Mouse (Mus musculus) embryonic facial prominence, embryonic 15.5 days (tissue): ENCODE measurements around the gene B4galt3. TPM values are rescaled to one million over a fixed set of nuclear protein-coding genes. Genes with fewer than 3 reads are reported as not detected.
A peak's percentile ranks its signal among the peaks of the same experiment; 100 is the strongest.

ENCODE experiments used
- ATAC-seq: fragments of 200-750 bp; cut with Nextera tagmentation; 2 replicates; pipeline ENCODE4 v1.8.0; 2017; ENCODE audit warnings: low read depth, moderate TSS enrichment; ENCODE audit not compliant: insufficient number of reproducible peaks, low FRiP score, low TSS enrichment
- H3K27ac ChIP-seq: fragments of 300-500 bp; sonication (generic); replicated peaks from 2 replicates; pipeline ENCODE4 v1.5.1; 2015; ENCODE audit warnings: mild to moderate bottlenecking, inconsistent platforms
- H3K27me3 ChIP-seq: fragments of 300-500 bp; sonication (generic); 2 replicates; pipeline ENCODE4 v1.6.1; 2015; ENCODE audit warnings: inconsistent platforms
- H3K36me3 ChIP-seq: fragments of 300-500 bp; sonication (generic); 2 replicates; pipeline ENCODE4 v1.6.1; 2015; ENCODE audit warnings: mild to moderate bottlenecking, inconsistent platforms
- H3K4me1 ChIP-seq: fragments of 300-500 bp; sonication (generic); 2 replicates; pipeline ENCODE4 v1.6.1; 2015; ENCODE audit warnings: inconsistent platforms
- H3K4me2 ChIP-seq: fragments of 300-500 bp; sonication (generic); replicated peaks from 2 replicates; pipeline ENCODE4 v1.6.1; 2015; ENCODE audit warnings: mild to moderate bottlenecking, inconsistent platforms
- H3K4me3 ChIP-seq: fragments of 300-500 bp; sonication (generic); replicated peaks from 2 replicates; pipeline ENCODE4 v1.5.1; 2015; ENCODE audit warnings: mild to moderate bottlenecking, inconsistent platforms
- H3K9ac ChIP-seq: fragments of 300-500 bp; sonication (generic); 2 replicates; pipeline ENCODE4 v1.6.1; 2015; ENCODE audit warnings: inconsistent platforms
- H3K9me3 ChIP-seq: fragments of 300-500 bp; sonication (generic); replicated peaks from 2 replicates; pipeline ENCODE4 v1.6.1; 2016; ENCODE audit warnings: inconsistent platforms
- WGBS: fragments of 180-500 bp; shearing (Covaris S2); methylation state at CpG from one replicate; pipeline ENCODE4 v1.1.7; 2015; 5-methylcytosine and 5-hydroxymethylcytosine counted together
- polyA plus RNA-seq: library from polyadenylated mRNA; unstranded; fragments of >200 nt; fragmentation: Nextera tagmentation; extraction: Ambion mirVana; gene quantifications from 2 replicates; pipeline ENCODE4 v1.2.1, GENCODE M21; 2015

B4galt3 gene
- polyA plus RNA-seq, 1 experiment from 2014 or later = 86.7 TPM

DNA sequence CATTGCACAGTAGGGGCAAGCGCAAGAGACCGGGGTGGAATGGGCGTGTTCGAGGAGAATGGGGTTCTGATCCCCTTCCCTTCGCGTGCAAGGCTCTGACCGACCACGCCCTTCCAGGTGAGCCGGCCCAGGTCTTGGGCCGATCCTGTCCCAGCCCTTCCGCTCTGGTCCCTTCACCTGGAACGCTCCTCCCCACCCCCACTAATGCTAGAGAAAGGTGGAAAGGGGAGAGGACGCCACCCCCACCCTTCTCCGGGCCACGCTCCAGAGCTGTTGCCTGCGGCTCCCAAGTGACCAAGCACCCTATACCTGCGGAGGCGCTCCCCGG, 409 bp downstream of the B4galt3 start:
- peak overlapping the region; percentile 79 for H3K27ac ChIP-seq
- no peaks in the 10 kb centered on the region for H3K9me3 ChIP-seq
- H3K27me3 ChIP-seq = no peaks in the 10 kb centered on the region
- peak overlapping the region; percentile 94 for H3K4me2 ChIP-seq
- H3K4me1 ChIP-seq = peaks cover 22% of the 10 kb centered on the region
- peak; percentile 73 for ATAC-seq
- under 1% methylated on average over 19 of the region's 19 CpGs for WGBS
- H3K4me3 ChIP-seq = peak overlapping the region; percentile 83
- H3K36me3 ChIP-seq = peaks cover 31% of the 10 kb centered on the region
- peak overlapping the region; percentile 65 for H3K9ac ChIP-seq

DNA sequence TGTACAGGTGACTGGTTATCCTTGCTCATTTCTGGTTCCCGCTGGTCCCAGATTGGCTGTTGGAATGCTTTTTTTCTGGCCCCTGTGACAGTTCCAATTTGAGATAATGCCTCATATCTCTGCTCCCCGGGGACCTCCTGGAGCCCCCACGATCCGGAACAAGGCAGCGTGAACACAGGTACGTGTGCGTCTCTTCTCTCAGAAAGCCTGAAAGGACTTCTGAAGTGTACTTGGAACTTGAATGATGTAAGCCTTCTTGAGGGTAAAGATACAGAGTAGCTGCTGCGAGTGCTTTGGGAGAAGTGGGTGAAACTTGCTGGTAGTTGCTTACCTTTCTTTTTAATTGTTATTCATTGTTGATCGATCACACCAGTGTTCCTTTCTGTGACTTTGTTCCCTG, 1.1 kb downstream of the B4galt3 start:
- Histone ChIP-seq H3K36me3 (peaks cover 37% of the 10 kb centered on the region), H3K4me2 (peak overlapping the region; percentile 94), H3K27me3 (no peaks in the 10 kb centered on the region), H3K9ac (peak overlapping the region; percentile 65), H3K4me1 (peaks cover 22% of the 10 kb centered on the region), H3K9me3 (no peaks in the 10 kb centered on the region), H3K4me3 (peak overlapping the region; percentile 83), H3K27ac (0 out of 2 replicates have a peak overlapping the region, but pooled peaks have one; percentile 79)
- ATAC-seq = no peak
- 39% methylated on average over 9 of the region's 9 CpGs for WGBS

DNA sequence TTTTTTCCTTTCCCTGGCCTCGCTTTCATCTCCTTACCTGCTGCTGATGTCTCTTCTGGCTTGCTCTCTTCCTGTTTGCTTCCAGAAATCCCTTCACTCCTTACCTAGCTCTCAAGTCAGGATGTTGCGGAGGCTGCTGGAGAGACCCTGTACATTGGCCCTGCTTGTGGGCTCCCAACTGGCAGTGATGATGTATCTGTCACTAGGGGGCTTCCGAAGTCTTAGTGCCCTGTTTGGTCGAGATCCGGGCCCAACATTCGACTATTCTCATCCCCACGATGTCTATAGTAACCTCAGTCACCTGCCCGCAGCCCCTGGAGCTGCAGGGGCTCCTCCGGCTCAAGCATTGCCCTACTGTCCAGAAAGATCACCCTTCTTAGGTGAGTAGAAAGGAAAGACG, 1.5 kb downstream of the B4galt3 start:
- no peak overlapping the region for H3K27ac ChIP-seq
- H3K4me2 ChIP-seq = peak overlapping the region; percentile 94
- ATAC-seq = no peak
- H3K36me3 ChIP-seq = peaks cover 42% of the 10 kb centered on the region
- WGBS = 62% methylated on average over 10 of the region's 10 CpGs
- H3K9me3 ChIP-seq = no peaks in the 10 kb centered on the region
- no peaks in the 10 kb centered on the region for H3K27me3 ChIP-seq
- H3K4me1 ChIP-seq = peaks cover 22% of the 10 kb centered on the region
- no peak overlapping the region for H3K9ac ChIP-seq
- peak overlapping the region; percentile 83; the same call in 1 of the 2 replicates for H3K4me3 ChIP-seq

DNA sequence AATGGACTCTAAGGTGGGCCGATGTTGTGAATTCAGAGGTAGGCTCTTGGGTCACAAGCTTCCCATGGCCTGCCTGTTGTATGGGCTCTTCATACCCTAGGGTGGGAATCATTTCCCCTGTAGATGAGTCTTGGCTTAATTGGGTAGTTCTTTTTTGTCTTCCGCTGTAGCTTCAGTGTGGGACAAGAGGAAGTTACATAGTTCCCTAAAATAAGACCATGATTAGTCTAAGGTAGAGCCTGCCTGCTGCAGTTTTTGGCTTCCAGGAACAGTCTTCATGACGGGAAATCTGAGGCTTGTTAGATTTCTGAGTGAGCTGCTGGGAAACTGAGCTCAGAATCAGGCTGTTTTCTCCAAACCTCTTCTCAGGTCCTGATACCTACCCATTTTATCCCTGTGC, 2.0 kb downstream of the B4galt3 start:
- Histone ChIP-seq H3K36me3 (peaks cover 46% of the 10 kb centered on the region), H3K4me3 (peak overlapping the region; percentile 9; the same call in 1 of the 2 replicates), H3K9me3 (no peaks in the 10 kb centered on the region), H3K4me1 (peaks cover 22% of the 10 kb centered on the region), H3K4me2 (peak overlapping the region; percentile 94; the same call in 1 of the 2 replicates), H3K27me3 (no peaks in the 10 kb centered on the region), H3K9ac (no peak overlapping the region), H3K27ac (no peak overlapping the region)
- no peak for ATAC-seq
- 86% methylated on average over 3 of the region's 3 CpGs for WGBS

DNA sequence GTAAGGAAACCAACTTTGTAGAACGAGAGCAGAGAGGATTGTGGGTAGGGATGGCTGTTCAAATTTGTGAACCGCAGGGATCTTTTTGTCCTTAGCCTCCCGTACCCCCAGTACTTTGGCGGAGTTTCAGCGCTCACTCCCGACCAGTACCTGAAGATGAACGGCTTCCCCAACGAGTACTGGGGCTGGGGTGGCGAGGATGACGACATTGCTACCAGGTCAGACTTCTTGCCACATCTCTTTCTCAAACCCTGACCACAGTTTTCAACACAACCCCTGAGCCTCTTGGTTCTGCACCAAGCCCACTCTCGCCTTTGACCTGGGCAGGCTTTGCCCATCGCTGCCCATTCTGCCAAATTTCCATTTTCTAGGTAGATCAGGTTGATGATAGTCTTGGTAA, 4.0 kb downstream of the B4galt3 start:
- H3K4me2 ChIP-seq = no peak overlapping the region
- no peak overlapping the region for H3K9ac ChIP-seq
- peaks cover 22% of the 10 kb centered on the region for H3K4me1 ChIP-seq
- no peak overlapping the region for H3K27ac ChIP-seq
- no peak for ATAC-seq
- peaks cover 63% of the 10 kb centered on the region for H3K36me3 ChIP-seq
- no peaks in the 10 kb centered on the region for H3K9me3 ChIP-seq
- 93% methylated on average over 12 of the region's 12 CpGs for WGBS
- no peaks in the 10 kb centered on the region for H3K27me3 ChIP-seq
- no peak overlapping the region for H3K4me3 ChIP-seq

DNA sequence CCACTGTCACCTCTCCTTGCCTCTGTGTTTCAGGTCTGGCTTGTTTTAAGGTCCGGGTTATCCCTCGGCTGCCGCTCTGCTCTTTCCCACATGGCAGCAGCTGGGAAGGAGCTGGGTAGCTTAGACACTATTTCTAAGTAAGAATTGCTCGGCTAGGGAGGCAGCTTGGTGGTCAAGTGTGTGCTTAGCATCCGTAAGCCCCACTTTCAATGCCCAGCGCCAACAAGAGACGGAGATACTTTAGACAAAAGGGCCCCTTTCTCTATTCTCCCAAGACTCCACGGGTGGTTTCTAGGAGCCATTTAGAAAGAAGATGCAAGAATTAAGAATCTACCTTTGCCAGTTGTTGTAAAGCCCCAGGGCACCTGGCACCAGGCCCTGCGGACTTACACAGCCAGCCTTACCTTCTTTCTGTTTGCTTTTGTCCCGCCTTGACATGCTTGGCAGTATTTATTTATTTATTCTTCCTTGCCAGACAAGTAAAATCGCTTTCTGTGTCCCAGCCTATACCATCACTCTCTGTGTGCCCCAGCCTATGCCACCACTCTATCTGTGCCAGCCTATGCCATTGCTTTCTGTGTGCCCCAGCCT, 5.1 kb downstream of the B4galt3 start:
- peaks cover 26% of the 10 kb centered on the region for H3K4me1 ChIP-seq
- H3K9me3 ChIP-seq = no peaks in the 10 kb centered on the region
- H3K4me2 ChIP-seq = no peak overlapping the region
- H3K4me3 ChIP-seq = no peak overlapping the region
- ATAC-seq = no peak
- H3K9ac ChIP-seq = no peak overlapping the region
- H3K27me3 ChIP-seq = no peaks in the 10 kb centered on the region
- peaks cover 63% of the 10 kb centered on the region for H3K36me3 ChIP-seq
- WGBS = 76% methylated on average over 11 of the region's 11 CpGs
- no peak overlapping the region; the same call in 1 of the 2 replicates for H3K27ac ChIP-seq

DNA sequence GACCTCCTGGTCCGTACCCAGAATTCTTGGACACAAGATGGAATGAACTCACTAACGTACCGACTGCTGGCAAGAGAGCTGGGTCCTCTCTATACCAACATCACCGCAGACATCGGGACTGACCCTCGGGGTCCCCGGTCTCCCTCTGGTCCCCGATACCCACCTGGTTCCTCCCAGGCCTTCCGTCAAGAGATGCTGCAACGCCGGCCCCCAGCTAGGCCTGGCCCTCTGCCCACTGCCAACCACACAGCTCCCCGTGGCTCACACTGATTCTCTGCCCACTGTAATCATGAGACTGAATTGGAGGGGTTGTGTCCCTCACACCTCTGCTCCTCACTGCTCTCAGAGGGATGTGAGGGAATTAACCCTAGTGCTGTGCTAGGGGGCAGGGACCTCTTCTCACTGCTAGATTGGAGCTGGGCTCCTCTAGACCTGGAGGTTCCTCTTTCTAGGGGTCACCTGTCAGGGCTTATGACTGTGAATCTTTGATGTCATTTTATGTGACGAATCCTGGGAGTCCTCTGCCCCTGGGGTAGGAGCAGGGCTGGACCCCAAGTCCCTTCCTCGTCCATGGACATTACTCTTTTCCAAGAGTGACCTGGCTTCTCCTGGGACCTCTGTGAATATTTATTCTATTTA, 6.1 kb downstream of the B4galt3 start:
- Histone ChIP-seq H3K36me3 (peaks cover 63% of the 10 kb centered on the region), H3K27ac (no peak overlapping the region), H3K4me3 (no peak overlapping the region), H3K4me1 (peaks cover 21% of the 10 kb centered on the region), H3K4me2 (no peak overlapping the region), H3K9me3 (no peaks in the 10 kb centered on the region), H3K9ac (no peak overlapping the region), H3K27me3 (no peaks in the 10 kb centered on the region)
- ATAC-seq = no peak
- WGBS = 93% methylated on average over 14 of the region's 14 CpGs

DNA sequence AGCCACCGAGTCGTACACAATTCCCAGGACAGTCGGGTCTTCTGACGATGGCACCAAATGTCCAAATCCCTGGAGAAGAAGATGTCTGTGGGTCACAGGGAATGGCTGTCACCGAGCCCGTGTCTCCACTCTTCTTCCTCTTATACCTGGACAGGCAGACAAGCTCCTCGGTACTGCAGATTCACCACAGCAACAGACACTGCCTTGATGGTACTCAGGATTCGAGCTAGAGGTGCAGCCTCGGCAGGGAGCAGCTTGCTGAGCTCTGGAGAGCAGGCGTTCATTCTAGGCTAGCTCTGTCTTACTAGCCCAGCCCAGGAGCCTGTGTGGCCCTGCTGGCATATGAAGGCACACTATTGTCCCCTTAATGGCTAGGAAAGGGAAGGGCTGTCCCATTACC, 7.6 kb downstream of the B4galt3 start:
- no peak overlapping the region for H3K4me2 ChIP-seq
- H3K4me1 ChIP-seq = peaks cover 17% of the 10 kb centered on the region
- H3K27ac ChIP-seq = no peak overlapping the region
- no peaks in the 10 kb centered on the region for H3K27me3 ChIP-seq
- WGBS = 85% methylated on average over 10 of the region's 10 CpGs
- H3K9ac ChIP-seq = no peak overlapping the region
- H3K9me3 ChIP-seq = no peaks in the 10 kb centered on the region
- H3K36me3 ChIP-seq = peaks cover 66% of the 10 kb centered on the region
- ATAC-seq = no peak
- H3K4me3 ChIP-seq = no peak overlapping the region

DNA sequence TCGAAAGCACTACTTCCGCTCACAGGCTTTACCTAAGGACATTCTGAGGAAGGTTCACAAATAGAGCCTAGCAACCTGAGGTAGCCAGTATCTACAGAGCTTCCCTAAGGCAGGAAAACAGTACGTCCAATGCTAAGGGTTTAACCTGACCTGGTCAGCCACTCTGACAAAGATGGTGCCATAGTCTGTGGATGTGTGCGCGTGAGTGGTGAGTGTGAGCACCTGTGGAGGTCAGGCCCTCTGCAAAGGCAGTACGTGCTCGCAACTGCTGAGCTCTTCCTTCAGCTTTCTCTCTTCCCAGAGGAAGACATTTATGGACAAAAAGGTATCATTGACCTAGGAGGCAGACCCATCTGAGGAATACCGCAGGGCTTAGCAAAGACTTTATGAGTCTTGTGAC, 8.3 kb downstream of the B4galt3 start:
- H3K9ac ChIP-seq = no peak overlapping the region
- no peaks in the 10 kb centered on the region for H3K9me3 ChIP-seq
- 90% methylated on average over 8 of the region's 8 CpGs for WGBS
- no peak overlapping the region for H3K4me2 ChIP-seq
- peaks cover 65% of the 10 kb centered on the region for H3K36me3 ChIP-seq
- H3K4me3 ChIP-seq = no peak overlapping the region
- no peak for ATAC-seq
- no peak overlapping the region for H3K27ac ChIP-seq
- H3K4me1 ChIP-seq = peaks cover 17% of the 10 kb centered on the region
- no peaks in the 10 kb centered on the region for H3K27me3 ChIP-seq

DNA sequence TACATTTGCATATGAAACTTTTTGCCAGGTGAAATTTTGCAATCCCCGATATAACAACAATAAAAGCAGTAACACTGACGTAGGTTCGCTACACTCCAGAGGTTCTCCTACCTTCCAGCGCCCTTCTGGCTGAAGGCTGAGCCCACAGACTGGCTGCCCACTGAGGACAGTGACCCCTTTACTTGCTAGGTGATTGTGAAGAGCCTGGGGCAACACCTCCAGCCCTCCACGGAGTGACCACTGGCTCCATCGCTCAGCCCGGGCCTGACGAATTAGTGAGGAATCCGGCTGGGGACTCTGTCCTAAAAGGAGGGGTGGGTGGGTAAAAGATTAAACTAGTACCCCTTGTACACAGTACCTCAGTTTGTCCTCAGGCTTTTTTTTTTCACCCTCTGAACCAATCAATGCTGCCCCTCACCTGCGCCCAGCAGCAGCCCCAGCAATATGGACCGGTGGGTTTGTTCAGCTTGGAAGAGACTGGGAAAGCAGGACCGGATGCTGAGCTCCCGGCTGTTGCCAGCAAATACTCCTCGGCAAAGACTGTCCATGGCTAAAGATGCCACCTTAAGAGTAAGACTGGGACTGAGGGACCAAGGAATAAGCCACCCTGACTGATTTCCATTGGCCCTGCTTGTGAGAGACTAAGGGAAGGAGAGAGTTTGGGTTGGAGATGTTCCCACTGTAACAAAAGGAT, 9.0 kb downstream of the B4galt3 start:
- no peak overlapping the region for H3K4me2 ChIP-seq
- 82% methylated on average over 14 of the region's 14 CpGs for WGBS
- no peaks in the 10 kb centered on the region for H3K27me3 ChIP-seq
- H3K36me3 ChIP-seq = peaks cover 65% of the 10 kb centered on the region
- H3K27ac ChIP-seq = no peak overlapping the region
- H3K4me3 ChIP-seq = no peak overlapping the region
- H3K9ac ChIP-seq = no peak overlapping the region
- no peaks in the 10 kb centered on the region for H3K9me3 ChIP-seq
- H3K4me1 ChIP-seq = peaks cover 17% of the 10 kb centered on the region
- ATAC-seq = no peak

DNA sequence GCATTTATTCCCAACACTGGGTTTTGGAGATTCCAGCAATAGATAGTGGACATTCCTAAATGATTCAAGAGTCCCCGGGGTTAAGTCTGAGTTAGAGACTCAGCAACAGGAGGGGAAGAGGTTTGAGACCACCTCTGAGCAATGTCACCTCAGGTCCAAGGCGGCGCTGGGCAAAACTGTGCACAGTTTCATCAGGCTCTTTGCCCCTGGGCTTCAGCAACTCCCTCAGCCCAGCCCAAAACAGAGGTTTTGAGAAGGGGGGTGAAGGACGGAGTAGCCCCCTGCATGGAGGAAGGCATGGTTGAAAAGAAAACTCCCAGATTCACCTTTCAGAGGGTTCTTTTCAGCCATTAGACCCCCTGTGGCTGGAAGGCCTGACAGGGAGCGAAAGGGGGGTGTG, 9.6 kb downstream of the B4galt3 start:
- Histone ChIP-seq H3K9ac (peak overlapping the region; percentile 72), H3K27me3 (no peaks in the 10 kb centered on the region), H3K36me3 (peaks cover 63% of the 10 kb centered on the region), H3K4me1 (peaks cover 17% of the 10 kb centered on the region), H3K4me2 (peak overlapping the region; percentile 84), H3K9me3 (no peaks in the 10 kb centered on the region), H3K4me3 (peak overlapping the region; percentile 72), H3K27ac (no peak overlapping the region)
- WGBS = 68% methylated on average over 5 of the region's 5 CpGs
- no peak for ATAC-seq
